Mouse (Mus musculus): Measurements from ENCODE around the gene Eri2. TPM values are rescaled to one million over a fixed set of nuclear protein-coding genes. Genes with fewer than 3 reads are reported as not detected.
"Not testable (repeated sequence)": the region's sequence is repeated elsewhere in the genome, so short reads cannot be mapped to it uniquely, and the experiment has no call there.

Gene Eri2
- polyA plus RNA-seq, 1 experiment from 2014 or later, result 18.1 TPM

- H3K4me3 ChIP-seq, result no peak overlapping the region
- H3K27me3 ChIP-seq, result no peaks in the 10 kb centered on the region
- no peak overlapping the region for H3K27ac ChIP-seq (replicated peaks)
- H3K4me2 ChIP-seq, result no peak overlapping the region
- H3K4me1 ChIP-seq (replicated peaks), result no peaks in the 10 kb centered on the region
- H3K9me3 ChIP-seq, result no peaks in the 10 kb centered on the region
- WGBS, result 94% methylated on average over 2 of the region's 2 CpGs
- no peak overlapping the region for H3K9ac ChIP-seq
- H3K36me3 ChIP-seq, result peaks cover 51% of the 10 kb centered on the region
- no peak for ATAC-seq (ENCODE audit: low read depth)
These were observed 10.4 kb downstream of the Eri2 start for GRCm38 (mm10) chr7:119783453-119783852.

GRCm38 (mm10) chr7:119769895-119770294 lies 24.0 kb downstream of the Eri2 start:
- Histone ChIP-seq H3K4me3 (no peak overlapping the region), H3K27me3 (no peaks in the 10 kb centered on the region), H3K36me3 (no peaks in the 10 kb centered on the region), H3K9me3 (no peaks in the 10 kb centered on the region), H3K27ac (replicated peaks) (no peak overlapping the region), H3K9ac (no peak overlapping the region), H3K4me2 (no peak overlapping the region), H3K4me1 (replicated peaks) (no peaks in the 10 kb centered on the region)
- 94% methylated on average over 8 of the region's 8 CpGs for WGBS
- ATAC-seq (ENCODE audit: low read depth), result no peak

GRCm38 (mm10) chr7:119766996-119767395 lies 26.9 kb downstream of the Eri2 start:
- no peak overlapping the region for H3K9ac ChIP-seq
- H3K4me2 ChIP-seq, result no peak overlapping the region
- H3K27ac ChIP-seq (replicated peaks), result no peak overlapping the region
- WGBS, result 79% methylated on average over 6 of the region's 6 CpGs
- ATAC-seq (ENCODE audit: low read depth), result no peak
- H3K4me1 ChIP-seq (replicated peaks), result no peaks in the 10 kb centered on the region
- H3K4me3 ChIP-seq, result no peak overlapping the region
- H3K36me3 ChIP-seq, result no peaks in the 10 kb centered on the region
- H3K27me3 ChIP-seq, result no peaks in the 10 kb centered on the region
- no peaks in the 10 kb centered on the region for H3K9me3 ChIP-seq

GRCm38 (mm10) chr7:119764377-119764776 lies 29.5 kb downstream of the Eri2 start:
- H3K27me3 ChIP-seq, result no peaks in the 10 kb centered on the region
- no peaks in the 10 kb centered on the region for H3K9me3 ChIP-seq
- no peak overlapping the region for H3K9ac ChIP-seq
- H3K4me1 ChIP-seq (replicated peaks), result no peaks in the 10 kb centered on the region
- no peak overlapping the region for H3K4me3 ChIP-seq
- no peaks in the 10 kb centered on the region for H3K36me3 ChIP-seq
- 66% methylated on average over 3 of the region's 3 CpGs for WGBS
- no peak overlapping the region for H3K27ac ChIP-seq (replicated peaks)
- no peak overlapping the region for H3K4me2 ChIP-seq
- no peak for ATAC-seq (ENCODE audit: low read depth)

- WGBS, result 65% methylated on average over 4 of the region's 4 CpGs
- ATAC-seq (ENCODE audit: low read depth), result no peak
- H3K9ac ChIP-seq, result no peak overlapping the region
- H3K36me3 ChIP-seq, result no peaks in the 10 kb centered on the region
- H3K27ac ChIP-seq (replicated peaks), result no peak overlapping the region
- H3K27me3 ChIP-seq, result no peaks in the 10 kb centered on the region
- no peak overlapping the region for H3K4me3 ChIP-seq
- H3K4me1 ChIP-seq (replicated peaks), result no peaks in the 10 kb centered on the region
- no peaks in the 10 kb centered on the region for H3K9me3 ChIP-seq
- H3K4me2 ChIP-seq, result no peak overlapping the region
These were observed 31.6 kb downstream of the Eri2 start for GRCm38 (mm10) chr7:119762166-119762697.

GRCm38 (mm10) chr7:119760527-119760951 lies 33.3 kb downstream of the Eri2 start, which contains the start of gene Acsm3:
TSS of gene Acsm3 (plus strand) at chr7:119760923.
- Histone ChIP-seq H3K27me3 (no peaks in the 10 kb centered on the region), H3K27ac (replicated peaks) (no peak within 1 kb of the TSS), H3K4me3 (no peak within 1 kb of the TSS), H3K4me2 (no peak within 1 kb of the TSS), H3K36me3 (no peaks in the 10 kb centered on the region), H3K4me1 (replicated peaks) (no peaks in the 10 kb centered on the region), H3K9me3 (no peaks in the 10 kb centered on the region), H3K9ac (no peak within 1 kb of the TSS)
- ATAC-seq (ENCODE audit: low read depth), result no peak
- 77% methylated on average over 11 of the region's 11 CpGs for WGBS

GRCm38 (mm10) chr7:119753696-119754095 lies 40.2 kb downstream of the Eri2 start:
- Histone ChIP-seq H3K9me3 (no peaks in the 10 kb centered on the region), H3K27me3 (no peaks in the 10 kb centered on the region), H3K27ac (replicated peaks) (no peak overlapping the region), H3K4me3 (no peak overlapping the region), H3K36me3 (no peaks in the 10 kb centered on the region), H3K4me2 (no peak overlapping the region), H3K4me1 (replicated peaks) (no peaks in the 10 kb centered on the region), H3K9ac (no peak overlapping the region)
- 86% methylated on average over 1 of the region's 1 CpGs for WGBS
- no peak for ATAC-seq (ENCODE audit: low read depth)

GRCm38 (mm10) chr7:119749942-119750341 lies 43.9 kb downstream of the Eri2 start:
- whole genome bisulfite sequencing, result 74% methylated on average over 2 of the region's 2 CpGs
- no peaks in the 10 kb centered on the region for H3K9me3 ChIP-seq
- H3K27me3 ChIP-seq, result no peaks in the 10 kb centered on the region
- no peak overlapping the region for H3K4me2 ChIP-seq
- H3K36me3 ChIP-seq, result no peaks in the 10 kb centered on the region
- H3K4me3 ChIP-seq, result no peak overlapping the region
- no peak for ATAC-seq (ENCODE audit: low read depth)
- no peak overlapping the region for H3K9ac ChIP-seq
- H3K4me1 ChIP-seq (replicated peaks), result no peaks in the 10 kb centered on the region
- H3K27ac ChIP-seq (replicated peaks), result no peak overlapping the region

- Histone ChIP-seq H3K4me3 (no peak overlapping the region), H3K27me3 (0 out of 2 replicates have a peak, but pooled peaks cover 8% of the 10 kb centered on the region), H3K9me3 (no peaks in the 10 kb centered on the region), H3K4me2 (no peak overlapping the region), H3K9ac (no peak overlapping the region), H3K36me3 (no peaks in the 10 kb centered on the region), H3K4me1 (replicated peaks) (peaks cover 6% of the 10 kb centered on the region), H3K27ac (replicated peaks) (no peak overlapping the region)
- 94% methylated on average over 1 of the region's 2 CpGs for WGBS
- no peak for ATAC-seq (ENCODE audit: low read depth)
These were observed 45.1 kb downstream of the Eri2 start for GRCm38 (mm10) chr7:119748761-119749160.

GRCm38 (mm10) chr7:119745869-119746268 lies 48.0 kb downstream of the Eri2 start:
- no peak for ATAC-seq (ENCODE audit: low read depth)
- Histone ChIP-seq H3K36me3 (no peaks in the 10 kb centered on the region), H3K4me2 (no peak overlapping the region), H3K9me3 (no peaks in the 10 kb centered on the region), H3K27ac (replicated peaks) (no peak overlapping the region), H3K4me1 (replicated peaks) (peaks cover 6% of the 10 kb centered on the region), H3K9ac (no peak overlapping the region), H3K27me3 (0 out of 2 replicates have a peak, but pooled peaks cover 8% of the 10 kb centered on the region), H3K4me3 (no peak overlapping the region)
- WGBS, result 82% methylated on average over 1 of the region's 1 CpGs

- Histone ChIP-seq H3K4me2 (peak overlapping the region; percentile 42), H3K4me3 (peak overlapping the region; percentile 9; the same call in 1 of the 2 replicates), H3K27ac (replicated peaks) (no peak overlapping the region), H3K9me3 (no peaks in the 10 kb centered on the region), H3K36me3 (no peaks in the 10 kb centered on the region), H3K9ac (no peak overlapping the region; the same call in 1 of the 2 replicates), H3K27me3 (0 out of 2 replicates have a peak, but pooled peaks cover 8% of the 10 kb centered on the region), H3K4me1 (replicated peaks) (peaks cover 6% of the 10 kb centered on the region)
- ATAC-seq (ENCODE audit: low read depth), result no peak
- 9% methylated on average over 34 of the region's 34 CpGs for WGBS
These were observed 49.5 kb downstream of the Eri2 start for GRCm38 (mm10) chr7:119744321-119744720.

- WGBS, result 1% methylated on average over 35 of the region's 44 CpGs
- not testable (repeated sequence) for H3K36me3 ChIP-seq
These were observed 53.9 kb downstream of the Eri2 start for GRCm38 (mm10) chr7:119739798-119740468.

GRCm38 (mm10) chr7:119738877-119739276 lies 55.0 kb downstream of the Eri2 start:
- H3K4me3 ChIP-seq, result no peak overlapping the region
- no peak overlapping the region for H3K4me2 ChIP-seq
- WGBS, result 80% methylated on average over 2 of the region's 2 CpGs
- no peaks in the 10 kb centered on the region for H3K36me3 ChIP-seq
- no peak overlapping the region for H3K27ac ChIP-seq (replicated peaks)
- no peaks in the 10 kb centered on the region for H3K4me1 ChIP-seq (replicated peaks)
- H3K9me3 ChIP-seq, result no peaks in the 10 kb centered on the region
- H3K9ac ChIP-seq, result no peak overlapping the region
- no peaks in the 10 kb centered on the region for H3K27me3 ChIP-seq
- ATAC-seq (ENCODE audit: low read depth), result no peak

More at GRCm38 (mm10) chr7:119739798-119740468, 53.9 kb downstream of the Eri2 start:
- not testable (repeated sequence) for H3K27ac ChIP-seq (replicated peaks); H3K27me3 ChIP-seq; H3K9me3 ChIP-seq; H3K4me1 ChIP-seq (replicated peaks)
- Histone ChIP-seq H3K4me2 (peak overlapping the region; percentile 52), H3K4me3 (peak overlapping the region; percentile 40), H3K9ac (peak overlapping the region; percentile 65)
- peak; percentile 82 for ATAC-seq (ENCODE audit: low read depth)

All from neural tube, embryonic 13.5 days (tissue).